Mouse (Mus musculus) heart, embryonic 13.5 days (tissue): Measurements from ENCODE around the gene Tgif1. TPM values are rescaled to one million over a fixed set of nuclear protein-coding genes. Genes with fewer than 3 reads are reported as not detected.

Experiments used
- ATAC-seq: fragments of 200-750 bp; cut with Nextera tagmentation; 2 replicates; pipeline ENCODE4 v1.8.0; 2017; ENCODE audit warnings: moderate TSS enrichment; ENCODE audit not compliant: insufficient number of reproducible peaks, low FRiP score, low TSS enrichment; ENCODE audit errors: extremely low read depth
- H3K27ac ChIP-seq: fragments of 300-500 bp; sonication (generic); replicated peaks from 2 replicates; pipeline ENCODE4 v1.5.1; 2015; ENCODE audit warnings: moderate library complexity, mild to moderate bottlenecking, inconsistent platforms
- H3K27me3 ChIP-seq: fragments of 300-500 bp; sonication (generic); replicated peaks from 2 replicates; pipeline ENCODE4 v1.6.1; 2015; ENCODE audit warnings: mild to moderate bottlenecking, inconsistent platforms
- H3K36me3 ChIP-seq: fragments of 300-500 bp; sonication (generic); 2 replicates; pipeline ENCODE4 v1.6.1; 2015; ENCODE audit warnings: mild to moderate bottlenecking, inconsistent platforms
- H3K4me1 ChIP-seq: fragments of 300-500 bp; sonication (generic); 2 replicates; pipeline ENCODE4 v1.6.1; 2015; ENCODE audit warnings: inconsistent platforms
- H3K4me2 ChIP-seq: fragments of 300-500 bp; sonication (generic); 2 replicates; pipeline ENCODE4 v1.6.1; 2015; ENCODE audit warnings: inconsistent platforms, mild to moderate bottlenecking, moderate library complexity
- H3K4me3 ChIP-seq: fragments of 300-500 bp; sonication (generic); 2 replicates; pipeline ENCODE4 v1.5.1; 2015; ENCODE audit warnings: moderate library complexity, mild to moderate bottlenecking, inconsistent platforms
- H3K9ac ChIP-seq: fragments of 300-500 bp; sonication (generic); 2 replicates; pipeline ENCODE4 v1.6.1; 2015; ENCODE audit warnings: inconsistent platforms, mild to moderate bottlenecking, moderate library complexity
- H3K9me3 ChIP-seq: fragments of 300-500 bp; sonication (generic); 2 replicates; pipeline ENCODE4 v1.6.1; 2016; ENCODE audit warnings: inconsistent platforms
- WGBS: fragments of 180-500 bp; shearing (Covaris S2); methylation state at CpG from one replicate; pipeline ENCODE4 v1.1.7; 2015; ENCODE audit warnings: mixed read lengths; 5-methylcytosine and 5-hydroxymethylcytosine counted together
- polyA plus RNA-seq: library from polyadenylated mRNA; unstranded; fragments of >200 nt; fragmentation: Nextera tagmentation; extraction: Ambion mirVana; gene quantifications from 2 replicates; pipeline ENCODE4 v1.2.1, GENCODE M21; 2015

The Tgif1 gene
- polyA plus RNA-seq, 1 experiment from 2014 or later, result 25.4 TPM

GRCm38 (mm10) chr17:70849399-70850232 is 3.7 kb downstream of the Tgif1 start:
- H3K9me3 ChIP-seq, result no peaks in the 10 kb centered on the region
- H3K9ac ChIP-seq, result peak overlapping the region; percentile 92
- H3K4me3 ChIP-seq, result peak overlapping the region; percentile 74
- peaks cover 45% of the 10 kb centered on the region for H3K4me1 ChIP-seq
- no peak for ATAC-seq
- WGBS, result under 1% methylated on average over 33 of the region's 33 CpGs
- H3K36me3 ChIP-seq, result peaks cover 18% of the 10 kb centered on the region
- peak overlapping the region; percentile 99 for H3K4me2 ChIP-seq
- no peaks in the 10 kb centered on the region for H3K27me3 ChIP-seq
- peak overlapping the region; percentile 98 for H3K27ac ChIP-seq

- peak overlapping the region; percentile 92 for H3K9ac ChIP-seq
- peak overlapping the region; percentile 74 for H3K4me3 ChIP-seq
- H3K27ac ChIP-seq, result peak overlapping the region; percentile 98
- peaks cover 26% of the 10 kb centered on the region for H3K36me3 ChIP-seq
- under 1% methylated on average over 23 of the region's 23 CpGs for WGBS
- peak overlapping the region; percentile 99 for H3K4me2 ChIP-seq
- H3K27me3 ChIP-seq, result no peaks in the 10 kb centered on the region
- peak; percentile 22; the same call in 1 of the 2 replicates for ATAC-seq
- H3K9me3 ChIP-seq, result no peaks in the 10 kb centered on the region
- H3K4me1 ChIP-seq, result peaks cover 40% of the 10 kb centered on the region
Measured at GRCm38 (mm10) chr17:70848511-70849398, 4.6 kb downstream of the Tgif1 start.

GRCm38 (mm10) chr17:70847751-70848510 is 5.4 kb downstream of the Tgif1 start:
- peaks cover 39% of the 10 kb centered on the region for H3K4me1 ChIP-seq
- no peak for ATAC-seq
- H3K36me3 ChIP-seq, result peaks cover 34% of the 10 kb centered on the region
- 2% methylated on average over 17 of the region's 17 CpGs for WGBS
- peak overlapping the region; percentile 92 for H3K9ac ChIP-seq
- H3K4me3 ChIP-seq, result peak overlapping the region; percentile 74
- H3K27me3 ChIP-seq, result no peaks in the 10 kb centered on the region
- peak overlapping the region; percentile 99 for H3K4me2 ChIP-seq
- H3K27ac ChIP-seq, result peak overlapping the region; percentile 98
- H3K9me3 ChIP-seq, result no peaks in the 10 kb centered on the region

- Histone ChIP-seq H3K9ac (peak overlapping the region; percentile 65), H3K4me2 (peak overlapping the region; percentile 99), H3K4me3 (peak overlapping the region; percentile 74), H3K9me3 (no peaks in the 10 kb centered on the region), H3K36me3 (peaks cover 40% of the 10 kb centered on the region), H3K27ac (no peak overlapping the region), H3K27me3 (no peaks in the 10 kb centered on the region), H3K4me1 (peaks cover 39% of the 10 kb centered on the region)
- 4% methylated on average over 4 of the region's 4 CpGs for WGBS
- no peak for ATAC-seq
Measured at GRCm38 (mm10) chr17:70847086-70847485, 6.3 kb downstream of the Tgif1 start.

- Histone ChIP-seq H3K4me3 (no peak overlapping the region), H3K36me3 (peaks cover 45% of the 10 kb centered on the region), H3K27ac (peak overlapping the region; percentile 20; the same call in 1 of the 2 replicates), H3K9me3 (no peaks in the 10 kb centered on the region), H3K9ac (peak overlapping the region; percentile 21; the same call in 1 of the 2 replicates), H3K4me1 (peaks cover 39% of the 10 kb centered on the region), H3K27me3 (no peaks in the 10 kb centered on the region), H3K4me2 (peak overlapping the region; percentile 99)
- WGBS, result 68% methylated on average over 8 of the region's 8 CpGs
- ATAC-seq, result no peak
Measured at GRCm38 (mm10) chr17:70846111-70846644, 7.2 kb downstream of the Tgif1 start.

- Histone ChIP-seq H3K9ac (no peak overlapping the region), H3K36me3 (peaks cover 45% of the 10 kb centered on the region), H3K9me3 (no peaks in the 10 kb centered on the region), H3K27ac (no peak overlapping the region), H3K4me3 (no peak overlapping the region), H3K4me2 (no peak overlapping the region), H3K4me1 (peaks cover 39% of the 10 kb centered on the region), H3K27me3 (no peaks in the 10 kb centered on the region)
- WGBS, result 79% methylated on average over 2 of the region's 2 CpGs
- ATAC-seq, result no peak
Measured at GRCm38 (mm10) chr17:70845543-70845942, 7.8 kb downstream of the Tgif1 start.

- 60% methylated on average over 10 of the region's 10 CpGs for WGBS
- peaks cover 51% of the 10 kb centered on the region for H3K36me3 ChIP-seq
- no peak overlapping the region for H3K4me3 ChIP-seq
- no peak overlapping the region for H3K27ac ChIP-seq
- no peak overlapping the region for H3K4me2 ChIP-seq
- no peaks in the 10 kb centered on the region for H3K9me3 ChIP-seq
- no peaks in the 10 kb centered on the region for H3K27me3 ChIP-seq
- H3K4me1 ChIP-seq, result peaks cover 39% of the 10 kb centered on the region
- no peak for ATAC-seq
- peak overlapping the region; percentile 10; the same call in 1 of the 2 replicates for H3K9ac ChIP-seq
Measured at GRCm38 (mm10) chr17:70844971-70845370, 8.4 kb downstream of the Tgif1 start.

- H3K9me3 ChIP-seq, result no peaks in the 10 kb centered on the region
- WGBS, result 89% methylated on average over 4 of the region's 4 CpGs
- H3K36me3 ChIP-seq, result peaks cover 59% of the 10 kb centered on the region
- H3K4me3 ChIP-seq, result no peak overlapping the region
- peaks cover 33% of the 10 kb centered on the region for H3K4me1 ChIP-seq
- H3K9ac ChIP-seq, result no peak overlapping the region
- no peak for ATAC-seq
- no peaks in the 10 kb centered on the region for H3K27me3 ChIP-seq
- H3K4me2 ChIP-seq, result no peak overlapping the region
- H3K27ac ChIP-seq, result no peak overlapping the region
Measured at GRCm38 (mm10) chr17:70843252-70843651, 10.1 kb downstream of the Tgif1 start.

GRCm38 (mm10) chr17:70838533-70838932 is 14.8 kb downstream of the Tgif1 start:
- peaks cover 31% of the 10 kb centered on the region for H3K36me3 ChIP-seq

GRCm38 (mm10) chr17:70838031-70838430 is 15.3 kb downstream of the Tgif1 start:
- Histone ChIP-seq H3K27ac (no peak overlapping the region), H3K4me3 (no peak overlapping the region)
- WGBS, result 76% methylated on average over 7 of the region's 7 CpGs

More at GRCm38 (mm10) chr17:70838533-70838932, 14.8 kb downstream of the Tgif1 start:
- WGBS, result 73% methylated on average over 5 of the region's 5 CpGs
- H3K4me1 ChIP-seq, result peaks cover 8% of the 10 kb centered on the region
- no peak overlapping the region for H3K27ac ChIP-seq
- H3K4me3 ChIP-seq, result no peak overlapping the region
- H3K4me2 ChIP-seq, result no peak overlapping the region
- no peaks in the 10 kb centered on the region for H3K9me3 ChIP-seq
- peaks cover 14% of the 10 kb centered on the region; the same call in 1 of the 2 replicates for H3K27me3 ChIP-seq
- no peak overlapping the region for H3K9ac ChIP-seq
- no peak for ATAC-seq

More at GRCm38 (mm10) chr17:70838031-70838430, 15.3 kb downstream of the Tgif1 start:
- peaks cover 16% of the 10 kb centered on the region; the same call in 1 of the 2 replicates for H3K27me3 ChIP-seq
- H3K4me1 ChIP-seq, result peaks cover 8% of the 10 kb centered on the region
- peaks cover 26% of the 10 kb centered on the region for H3K36me3 ChIP-seq
- ATAC-seq, result no peak
- no peaks in the 10 kb centered on the region for H3K9me3 ChIP-seq
- no peak overlapping the region for H3K9ac ChIP-seq
- H3K4me2 ChIP-seq, result no peak overlapping the region
